Mouse (Mus musculus): ENCODE data around the gene Poc1a. TPM values are rescaled to one million over a fixed set of nuclear protein-coding genes. Genes with fewer than 3 reads are reported as not detected.

The Poc1a gene
- total RNA-seq, 2 experiments from 2014 or later = 1.8 to 2.5 TPM

- DNase-seq = no peak
- intact Hi-C loops (cut with DNase I; ENCODE audit: low total_unique reads) = loop anchor here (5.0 kb wide), 1 partner anchor 62 kb away; no protein-coding TSS in a partner anchor
Observed at GRCm38 (mm10) chr9:106354810-106355209, 73.9 kb downstream of the Poc1a start.

GRCm38 (mm10) chr9:106355217-106355974 is 74.5 kb downstream of the Poc1a start:
- no peak for DNase-seq
- intact Hi-C loops (cut with DNase I; ENCODE audit: low total_unique reads) = no loop called here

- DNase-seq = no peak
- intact Hi-C loops (cut with DNase I; ENCODE audit: low total_unique reads) = no loop called here
Observed at GRCm38 (mm10) chr9:106355975-106356286, 75.1 kb downstream of the Poc1a start.

GRCm38 (mm10) chr9:106356323-106356844 is 75.5 kb downstream of the Poc1a start:
- intact Hi-C loops (cut with DNase I; ENCODE audit: low total_unique reads) = no loop called here
- no peak for DNase-seq

- no peak for DNase-seq
- intact Hi-C loops (cut with DNase I; ENCODE audit: low total_unique reads) = no loop called here
Observed at GRCm38 (mm10) chr9:106357167-106357566, 76.3 kb downstream of the Poc1a start.

GRCm38 (mm10) chr9:106359297-106359696 is 78.4 kb downstream of the Poc1a start:
- intact Hi-C loops (cut with DNase I; ENCODE audit: low total_unique reads) = no loop called here
- DNase-seq = no peak

- no peak for DNase-seq
- intact Hi-C loops (cut with DNase I; ENCODE audit: low total_unique reads) = no loop called here
Observed at GRCm38 (mm10) chr9:106361140-106361539, 80.3 kb downstream of the Poc1a start.

GRCm38 (mm10) chr9:106365333-106365732 is 84.5 kb downstream of the Poc1a start:
- intact Hi-C loops (cut with DNase I; ENCODE audit: low total_unique reads) = no loop called here
- no peak for DNase-seq

GRCm38 (mm10) chr9:106366188-106366587 is 85.3 kb downstream of the Poc1a start:
- intact Hi-C loops (cut with DNase I; ENCODE audit: low total_unique reads) = no loop called here
- no peak for DNase-seq

GRCm38 (mm10) chr9:106367001-106367400 is 86.1 kb downstream of the Poc1a start:
- DNase-seq = no peak
- intact Hi-C loops (cut with DNase I; ENCODE audit: low total_unique reads) = no loop called here

- intact Hi-C loops (cut with DNase I; ENCODE audit: low total_unique reads) = no loop called here
- DNase-seq = peak; percentile 98
Observed at GRCm38 (mm10) chr9:106367592-106368111, 86.8 kb downstream of the Poc1a start.

GRCm38 (mm10) chr9:106368112-106368717 is 87.4 kb downstream of the Poc1a start, which contains the start of gene Dusp7:
Gene Dusp7 (plus strand): TSS chr9:106368632.
- peak; percentile 88 for DNase-seq
- intact Hi-C loops (cut with DNase I; ENCODE audit: low total_unique reads) = no loop called here

- peak; percentile 63 for DNase-seq
- intact Hi-C loops (cut with DNase I; ENCODE audit: low total_unique reads) = no loop called here
Observed at GRCm38 (mm10) chr9:106368831-106369501, 88.1 kb downstream of the Poc1a start.

- intact Hi-C loops (cut with DNase I; ENCODE audit: low total_unique reads) = no loop called here
- DNase-seq = peak; percentile 52
Observed at GRCm38 (mm10) chr9:106369801-106370485, 89.1 kb downstream of the Poc1a start.

- DNase-seq = no peak
- intact Hi-C loops (cut with DNase I; ENCODE audit: low total_unique reads) = no loop called here
Observed at GRCm38 (mm10) chr9:106370620-106371383, 89.9 kb downstream of the Poc1a start.

- intact Hi-C loops (cut with DNase I; ENCODE audit: low total_unique reads) = no loop called here
- no peak for DNase-seq
Observed at GRCm38 (mm10) chr9:106371384-106371671, 90.5 kb downstream of the Poc1a start.

GRCm38 (mm10) chr9:106371776-106372175 is 90.9 kb downstream of the Poc1a start:
- intact Hi-C loops (cut with DNase I; ENCODE audit: low total_unique reads) = no loop called here
- peak; percentile 85 for DNase-seq

- no peak for DNase-seq
- intact Hi-C loops (cut with DNase I; ENCODE audit: low total_unique reads) = no loop called here
Observed at GRCm38 (mm10) chr9:106372431-106373412, 91.9 kb downstream of the Poc1a start.

Data from gastrocnemius, postnatal 14 days (tissue).